Mouse (Mus musculus) heart, adult 9 months (tissue): ENCODE data around the gene Gm29094.
"Not testable (repeated sequence)": the region's sequence is repeated elsewhere in the genome, so short reads cannot be mapped to it uniquely, and the experiment has no call there.

Experiments
- DNase-seq, 2 experiments: peaks; one replicate each; pipeline ENCODE4 v3.0.0; 2022; ENCODE audit warnings: low spot score in 2 of 2

Gm29094 gene

DNA sequence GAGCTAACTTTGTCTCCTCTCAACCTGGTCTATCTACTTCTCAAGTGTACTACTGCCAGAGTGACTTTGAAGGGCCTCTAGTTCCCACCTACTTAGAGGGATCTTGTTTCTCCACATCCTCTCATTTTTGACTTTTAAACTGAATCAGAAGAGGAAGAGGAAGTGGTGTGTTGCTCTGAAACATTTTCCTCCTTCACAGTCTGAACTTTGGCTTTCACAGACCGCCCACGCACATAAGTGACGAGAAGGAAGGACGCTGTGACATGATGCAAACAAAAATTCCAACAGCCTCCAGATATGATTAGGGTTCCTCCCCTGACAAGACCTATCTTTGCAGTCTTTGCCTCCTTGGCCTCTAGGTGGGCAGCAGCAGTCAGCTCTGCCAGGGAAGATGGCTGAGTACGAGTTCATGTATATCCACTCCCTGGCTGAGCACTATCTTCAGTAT lies at the start of gene Gm29094, which contains the start of gene Bcl2a1b:
Gene Gm29094 (plus strand): TSS at position 411 of the 448 bp plus-strand sequence.
Gene Bcl2a1b (plus strand): TSS at position 241 of the 448 bp plus-strand sequence.
- DNase-seq, result peak in 1 of 2 experiments; percentile 37

DNA sequence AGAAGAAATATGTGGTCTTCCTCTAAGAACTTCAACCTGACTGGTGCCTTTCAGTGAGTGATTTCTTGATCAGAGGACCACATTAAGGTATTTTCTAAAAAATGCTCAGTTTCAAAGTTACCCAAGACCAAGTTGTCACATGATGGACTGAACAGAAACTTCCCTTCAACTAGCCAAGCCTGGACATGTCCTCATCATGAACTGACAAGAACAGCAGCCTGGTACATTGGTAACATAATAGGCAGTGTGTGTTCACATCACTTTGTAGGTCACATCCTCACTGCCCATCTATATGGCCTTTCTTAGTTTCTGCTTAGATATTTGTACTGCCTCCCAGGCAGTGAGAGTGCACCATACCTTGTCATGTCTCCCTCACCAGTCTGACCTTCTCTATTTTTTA lies 26.6 kb upstream of the Gm29094 start:
- DNase-seq, result not testable (repeated sequence)

DNA sequence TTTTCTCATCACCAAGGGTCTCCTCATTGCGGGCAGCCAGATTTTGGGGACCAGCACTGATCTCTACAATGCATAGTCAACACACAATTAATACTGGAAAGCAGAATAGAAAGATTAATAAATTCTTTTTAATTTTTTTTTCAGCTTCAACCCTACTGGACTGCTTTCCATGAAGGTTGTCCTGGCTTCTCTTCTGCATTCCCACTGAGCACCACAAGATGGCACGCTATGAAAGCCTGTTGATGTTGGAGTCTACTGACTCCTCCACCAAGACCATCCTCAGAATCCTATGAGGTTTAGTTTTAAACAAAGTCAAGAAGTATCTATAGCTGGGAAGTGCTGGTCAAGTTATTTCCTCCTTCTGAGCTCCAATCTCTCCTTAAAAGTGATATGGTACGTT lies 20.3 kb upstream of the Gm29094 start:
- peak; percentile 47 to 55 for DNase-seq

DNA sequence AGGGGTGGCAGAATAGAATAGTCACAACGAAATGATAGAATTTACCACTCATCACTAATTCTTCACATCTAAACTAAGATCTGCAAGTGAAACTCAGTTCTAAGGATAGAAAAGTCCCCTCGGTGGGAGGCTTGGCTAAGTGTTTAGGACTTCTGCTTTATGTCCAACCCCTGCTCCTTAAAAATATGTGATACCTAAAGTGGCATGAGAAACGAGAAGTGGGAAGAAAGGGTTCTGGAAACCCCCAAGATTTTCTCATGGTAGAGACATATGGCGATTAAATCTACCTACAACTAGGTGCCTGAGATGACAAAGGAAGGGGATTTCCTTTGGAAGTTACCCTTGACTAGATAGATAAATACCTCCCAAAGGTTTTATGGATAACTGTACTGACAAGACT lies 19.7 kb upstream of the Gm29094 start:
- DNase-seq, result not testable (repeated sequence)

DNA sequence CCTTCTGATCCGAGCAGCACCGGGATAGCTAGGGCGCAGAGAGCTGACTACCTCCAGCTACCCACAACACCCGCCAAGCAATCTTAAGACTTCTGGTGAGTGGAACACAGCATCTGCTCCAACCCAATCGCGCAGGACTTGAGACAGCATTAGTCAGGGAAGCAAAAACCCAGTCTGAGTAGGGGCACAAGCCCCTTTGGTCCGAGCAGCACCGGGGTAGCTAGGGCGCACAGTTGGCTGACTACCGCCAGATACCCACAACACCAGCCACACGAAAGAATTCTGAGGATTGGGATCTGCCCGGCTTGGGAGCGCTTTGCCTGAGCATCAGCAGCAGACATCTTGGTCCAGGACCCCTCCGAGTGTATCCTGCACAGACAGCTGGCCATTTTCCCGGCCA lies 12.2 kb upstream of the Gm29094 start:
- not testable (repeated sequence) for DNase-seq

DNA sequence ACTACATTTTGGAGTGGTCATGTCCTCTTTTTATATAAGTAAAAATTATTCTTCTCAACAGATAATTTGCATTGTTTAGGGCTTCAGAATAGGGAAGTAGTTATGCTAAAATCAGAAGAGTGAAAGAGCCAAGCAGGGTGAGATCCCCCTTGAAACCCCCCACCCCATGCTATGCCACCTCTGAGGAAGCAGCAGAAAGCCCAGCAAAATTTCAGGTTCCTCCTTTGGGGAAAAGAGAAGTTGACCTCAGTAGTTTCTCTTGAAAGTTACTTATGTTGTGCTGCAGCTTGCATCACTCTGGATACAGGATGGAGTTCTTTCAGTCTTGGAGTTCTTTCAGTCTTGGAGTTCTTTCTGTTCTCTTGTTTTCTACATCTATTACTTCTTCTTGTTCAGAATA lies 3.7 kb upstream of the Gm29094 start:
- not testable (repeated sequence) for DNase-seq

DNA sequence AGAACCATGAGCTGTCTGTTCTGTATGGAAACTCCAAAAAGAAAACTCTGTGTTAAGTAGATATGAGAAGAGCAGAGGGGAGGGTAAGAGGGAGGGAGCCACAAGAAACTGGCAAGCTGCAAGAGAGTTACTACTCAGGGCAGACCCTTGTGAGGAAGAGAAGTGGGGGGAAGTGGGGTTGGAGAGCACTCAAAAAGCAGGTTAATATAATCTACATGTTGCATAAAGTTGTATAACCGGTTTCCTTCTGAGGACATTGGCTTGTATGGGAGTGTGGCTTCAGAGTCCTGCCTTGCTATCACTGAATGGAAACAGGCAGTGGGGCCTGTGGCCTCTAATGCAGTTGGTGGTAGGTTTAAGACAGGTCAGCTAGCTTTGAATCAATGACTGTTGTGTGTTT lies 1.7 kb upstream of the Gm29094 start:
- not testable (repeated sequence) for DNase-seq

DNA sequence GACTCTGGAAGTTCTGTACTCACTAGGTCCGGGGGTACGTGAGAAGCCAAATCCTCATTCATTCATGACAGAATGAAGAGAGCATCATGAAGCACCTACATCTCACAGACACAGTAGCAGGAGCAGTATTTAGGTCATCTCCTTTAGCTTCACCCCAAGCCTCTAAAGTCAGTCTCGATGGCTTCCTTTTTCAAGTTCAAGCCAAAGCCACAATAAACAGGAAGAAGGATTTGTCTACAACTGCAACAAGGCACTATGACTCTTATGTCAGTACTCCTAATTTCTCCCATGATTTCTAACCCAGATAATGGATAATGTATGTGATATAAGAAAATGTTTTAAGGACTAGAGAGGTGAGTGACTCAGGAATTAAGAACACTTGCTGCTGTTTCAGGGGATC lies 830 bp upstream of the Gm29094 start:
- DNase-seq, result not testable (repeated sequence)

DNA sequence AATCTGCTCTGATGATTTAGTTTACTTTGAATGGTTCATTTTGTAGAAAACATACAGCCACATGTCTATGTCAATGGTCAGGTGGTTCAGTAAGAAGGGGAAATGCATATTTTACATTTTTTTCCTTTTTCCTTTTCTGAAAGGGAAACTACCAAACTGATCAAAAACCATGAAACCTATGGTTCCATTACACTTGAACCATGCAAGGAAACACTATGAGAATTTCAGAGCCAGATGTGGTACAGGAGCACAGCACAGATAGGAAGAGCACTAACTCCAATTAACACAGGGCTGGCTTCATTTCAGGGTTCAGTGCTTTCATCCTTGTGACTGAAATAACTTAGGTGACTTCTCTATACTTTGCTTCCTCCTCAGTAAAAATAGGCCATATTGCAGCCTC lies 3.1 kb downstream of the Gm29094 start:
- DNase-seq, result not testable (repeated sequence)

DNA sequence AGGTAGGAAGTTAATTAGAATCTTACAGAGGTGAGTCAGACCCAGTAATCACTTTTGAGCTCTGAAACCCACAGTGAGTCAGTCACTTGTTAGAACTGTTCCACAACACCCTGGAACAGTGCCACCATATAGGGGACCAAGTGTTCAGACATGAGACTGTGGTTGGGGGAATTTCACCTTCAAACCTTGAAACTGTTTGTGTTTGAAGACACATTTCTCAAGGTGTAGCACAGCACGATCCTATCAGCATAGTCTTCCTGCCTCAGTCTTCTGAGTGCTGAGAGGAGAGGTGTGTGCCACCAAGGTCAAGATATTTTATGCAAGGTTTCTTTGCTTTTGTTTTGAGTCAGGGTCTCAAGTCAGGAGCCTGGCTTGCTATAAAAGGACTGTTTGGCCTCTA lies 9.8 kb downstream of the Gm29094 start:
- not testable (repeated sequence) for DNase-seq

DNA sequence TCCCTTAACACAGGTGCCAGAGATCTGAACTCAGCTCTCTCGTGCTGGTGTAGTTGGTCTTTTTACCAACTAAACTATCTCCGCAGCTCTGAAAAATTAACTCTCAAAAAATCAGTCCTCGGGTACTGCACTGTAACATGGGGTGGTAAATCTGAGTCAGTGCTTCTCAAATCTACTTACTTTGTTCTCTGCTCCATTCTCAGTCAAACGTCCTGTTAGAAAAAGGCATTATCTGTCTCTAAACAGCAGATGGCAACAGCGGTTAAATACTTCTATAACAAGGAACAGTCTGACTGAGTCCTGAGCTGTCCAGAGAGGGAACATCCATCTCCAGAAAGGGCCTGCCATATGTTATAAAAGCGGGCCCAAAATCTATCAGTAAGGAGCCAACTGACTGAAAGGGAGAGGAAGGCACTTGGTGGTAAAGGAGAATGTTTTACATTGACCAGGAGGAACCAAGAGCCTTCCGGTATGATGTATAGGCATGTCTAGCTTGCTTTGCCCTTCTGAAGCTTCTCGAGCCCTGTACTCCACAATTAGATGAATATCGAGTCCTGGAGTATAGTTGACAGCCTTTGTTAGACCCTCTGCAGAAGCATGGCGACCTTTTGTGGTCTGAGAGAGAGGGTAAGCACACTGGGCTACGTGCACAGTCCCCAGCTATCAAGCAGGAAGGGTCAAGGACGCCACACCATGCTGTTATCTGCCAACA lies 11.3 kb downstream of the Gm29094 start, which contains the start of gene Mthfs:
Gene Mthfs (plus strand): TSS at position 324 of the 712 bp plus-strand sequence.
- DNase-seq, result peak in 1 of 2 experiments; percentile 33

DNA sequence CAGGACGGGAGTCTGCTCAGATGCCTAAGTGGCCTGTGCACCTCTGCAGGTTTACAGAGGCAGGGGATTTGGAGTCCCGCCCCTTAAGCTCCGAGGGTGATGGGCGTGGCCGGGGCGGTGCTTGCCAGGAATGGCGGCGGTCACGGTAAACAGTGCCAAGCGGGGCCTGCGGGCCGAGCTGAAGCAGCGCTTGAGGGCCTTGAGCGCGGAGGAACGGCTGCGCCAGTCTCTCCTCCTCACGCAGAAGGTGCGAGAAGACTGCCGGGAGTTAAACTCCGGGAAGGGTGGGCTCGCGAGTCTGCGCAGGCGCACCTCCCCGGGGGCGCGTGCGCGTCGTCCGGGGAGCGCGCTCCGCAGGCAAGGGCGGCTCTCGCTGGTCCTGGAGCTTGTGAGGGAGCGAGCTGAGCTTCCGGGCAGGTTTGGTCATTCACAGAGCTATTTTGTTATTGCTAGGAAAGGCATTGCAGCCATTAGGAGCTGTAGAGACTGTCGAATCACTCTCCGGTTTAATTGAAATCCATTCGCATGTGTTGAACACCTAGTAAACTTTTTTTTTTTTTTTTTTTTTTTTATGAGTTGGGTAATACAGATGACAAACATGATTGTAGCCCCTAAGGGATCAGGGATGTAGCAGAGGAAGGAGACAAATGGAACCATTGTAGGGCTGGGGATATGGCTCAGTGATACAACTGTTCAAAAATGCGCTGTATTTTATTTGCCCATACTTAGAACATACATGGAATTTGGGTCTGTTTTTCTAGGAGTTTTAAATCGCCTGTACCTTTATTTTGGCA lies 12.1 kb downstream of the Gm29094 start:
- peak; percentile 95 to 97 for DNase-seq

DNA sequence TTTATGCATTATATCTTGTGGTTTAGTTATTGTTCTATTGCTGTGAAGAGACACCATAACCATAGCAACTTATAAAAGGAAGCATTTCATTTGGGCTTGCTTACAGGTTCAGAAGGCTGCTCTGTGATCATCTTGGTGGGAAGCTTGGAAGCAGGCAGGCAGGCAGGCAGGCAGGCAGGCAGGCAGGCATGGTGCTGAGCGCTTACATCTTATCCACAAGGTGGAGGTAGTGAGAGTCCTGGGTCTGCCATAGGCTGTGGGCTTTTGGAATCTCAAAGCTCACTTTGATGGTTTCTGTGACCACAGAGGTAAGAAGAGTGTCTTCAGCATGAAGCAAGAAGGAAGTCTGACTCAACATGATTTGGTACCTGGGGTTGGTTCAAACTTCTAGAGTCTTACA lies 13.2 kb downstream of the Gm29094 start:
- DNase-seq, result peak in 1 of 2 experiments; percentile 38

DNA sequence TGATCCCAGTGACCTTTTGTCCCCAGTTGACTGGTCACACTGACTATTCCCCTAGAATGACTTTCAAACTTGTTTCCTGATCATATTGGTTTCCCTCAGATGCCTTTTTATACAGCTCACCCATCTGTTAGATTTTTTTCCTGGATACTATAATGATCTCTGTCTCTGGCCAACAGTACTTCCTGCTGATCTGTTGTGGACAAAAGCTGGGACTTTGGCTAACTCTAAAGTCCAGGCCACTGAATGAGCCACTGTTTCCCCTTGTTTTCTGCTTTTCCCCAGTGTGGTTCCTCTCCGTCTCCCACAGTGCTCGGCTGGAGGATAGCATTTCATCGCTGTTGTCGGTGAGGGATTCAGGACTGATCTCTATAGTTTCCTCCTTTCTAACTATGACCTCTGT lies 19.0 kb downstream of the Gm29094 start:
- not testable (repeated sequence) for DNase-seq

DNA sequence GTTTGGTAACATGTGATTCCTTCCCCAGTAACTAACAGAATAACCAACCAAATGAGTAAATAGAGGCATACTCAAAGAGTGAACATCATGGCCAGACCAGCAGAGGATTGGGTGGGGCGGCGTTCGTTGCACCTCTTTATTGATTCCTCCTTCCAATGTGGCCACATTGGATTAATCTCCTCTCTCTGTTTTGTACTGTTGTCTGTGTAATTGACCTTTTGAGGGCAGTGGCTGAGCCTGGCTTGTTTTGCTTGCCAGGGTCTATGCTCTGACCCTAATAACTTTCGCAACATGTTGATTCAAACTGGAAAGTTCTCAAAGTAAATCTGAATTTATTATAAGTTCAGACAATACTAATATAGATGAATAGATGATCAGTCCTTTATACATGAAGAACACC lies 20.5 kb downstream of the Gm29094 start:
- DNase-seq, result not testable (repeated sequence)

DNA sequence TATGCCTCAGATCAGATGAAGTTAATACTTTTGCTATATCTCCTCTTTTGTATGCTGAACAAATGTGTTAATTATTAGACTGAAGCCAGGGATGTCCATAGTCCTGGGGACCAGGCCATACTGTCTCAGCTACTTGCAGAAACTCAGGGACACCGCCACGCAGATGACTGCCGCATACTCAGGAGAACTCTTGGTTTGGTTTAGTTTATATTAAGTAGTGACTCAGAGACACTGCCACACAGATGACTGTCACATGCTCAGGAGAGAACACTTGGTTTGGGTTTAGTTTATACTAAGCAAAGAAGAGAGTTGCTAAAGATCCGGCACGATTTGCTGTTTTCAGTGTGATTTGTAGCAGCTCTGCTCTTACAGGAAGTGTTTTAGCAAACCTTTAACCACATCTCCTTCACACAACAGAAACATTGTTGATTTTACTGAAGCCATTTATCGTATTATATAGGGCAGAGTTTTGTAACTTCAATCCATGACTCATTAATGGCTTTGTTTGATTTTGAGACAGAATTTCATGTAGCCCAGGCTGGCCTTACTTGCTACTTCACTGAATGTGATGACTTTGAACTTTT lies 21.6 kb downstream of the Gm29094 start:
- DNase-seq, result not testable (repeated sequence)

DNA sequence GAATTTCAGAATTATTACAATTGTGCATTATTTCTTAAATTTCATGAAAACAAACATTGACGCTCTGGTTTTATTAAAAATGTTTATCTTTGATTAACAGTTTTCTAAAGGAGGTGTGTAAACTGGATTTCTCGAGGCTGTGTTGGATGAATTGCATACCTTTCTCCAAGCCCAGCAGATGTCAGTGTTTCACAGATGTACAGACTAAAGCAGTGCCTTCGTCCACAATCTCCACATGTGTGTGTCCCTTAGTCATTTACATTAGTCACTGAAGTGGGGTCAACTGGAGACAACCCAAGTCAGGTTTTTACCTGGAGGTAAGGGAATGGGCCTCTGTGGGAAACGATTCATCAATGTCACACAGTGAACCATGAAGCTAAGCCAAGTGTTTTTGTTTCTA lies 26.9 kb downstream of the Gm29094 start:
- DNase-seq, result no peak

DNA sequence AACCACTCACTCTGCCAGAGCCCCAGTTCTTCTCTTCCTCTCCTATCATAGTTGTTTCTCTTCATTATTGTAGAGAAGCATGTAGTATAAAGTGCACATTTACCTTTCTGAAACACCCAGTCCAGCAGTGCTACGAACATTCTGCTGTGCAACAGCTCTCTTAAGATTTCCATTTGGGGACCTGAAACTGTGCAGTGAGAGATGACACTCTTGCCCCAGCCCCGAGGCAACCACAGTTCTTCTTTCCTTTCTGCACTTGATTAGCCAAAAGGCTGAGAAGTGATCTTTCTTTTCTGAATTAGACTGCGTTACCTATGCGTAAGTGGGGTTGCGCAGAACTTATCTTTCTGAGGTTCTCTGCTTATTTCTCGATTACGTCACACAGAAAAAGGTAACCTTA lies 28.9 kb downstream of the Gm29094 start:
- DNase-seq, result no peak

DNA sequence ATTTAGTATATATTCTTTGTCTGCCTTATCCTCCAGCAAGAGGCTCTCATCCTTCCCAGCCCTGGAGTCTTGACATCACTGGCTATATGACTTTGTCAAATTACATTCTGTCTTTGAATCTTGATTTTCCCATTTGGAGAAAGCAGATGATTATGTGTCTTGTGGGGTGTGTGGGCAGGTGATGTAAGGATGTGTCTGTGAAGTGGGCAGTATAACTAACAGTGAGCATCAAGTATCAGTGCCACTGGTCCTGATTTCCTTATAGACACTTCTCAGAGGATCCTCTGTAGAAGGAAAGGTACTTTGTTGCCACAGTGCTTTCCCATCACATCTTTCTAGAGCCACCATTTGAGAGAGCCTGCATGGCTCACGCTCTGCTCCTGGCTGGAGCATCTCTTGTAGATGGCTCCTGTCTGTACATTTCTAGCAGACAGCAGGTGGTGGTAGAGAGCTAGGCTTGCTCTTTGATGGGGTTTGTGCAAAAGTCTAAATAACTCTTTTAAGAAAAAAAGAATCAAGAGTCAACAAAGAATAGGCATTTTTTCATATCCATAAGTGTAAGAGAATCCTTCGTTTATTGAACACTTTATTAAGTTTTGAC lies 31.8 kb downstream of the Gm29094 start:
- DNase-seq, result not testable (repeated sequence)

DNA sequence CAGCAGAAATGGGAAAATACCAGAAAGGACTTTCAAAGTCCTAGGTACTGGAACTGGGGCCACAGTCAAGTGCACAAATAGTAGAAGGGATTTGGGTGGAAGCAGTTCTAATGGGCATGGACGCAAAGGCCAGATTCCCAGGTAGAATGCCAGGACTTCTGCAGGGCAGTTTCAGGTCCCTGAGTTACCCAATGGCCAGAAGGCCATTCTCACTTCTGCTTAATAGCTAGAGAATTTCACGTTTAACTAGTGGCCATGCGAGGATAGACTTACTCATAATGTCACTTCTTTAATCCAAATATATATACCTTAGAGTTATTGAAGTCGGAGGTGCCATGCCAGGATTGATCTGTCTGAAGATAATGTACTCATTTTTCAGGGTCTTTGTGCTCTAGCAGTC lies 38.0 kb downstream of the Gm29094 start:
- not testable (repeated sequence) for DNase-seq

DNA sequence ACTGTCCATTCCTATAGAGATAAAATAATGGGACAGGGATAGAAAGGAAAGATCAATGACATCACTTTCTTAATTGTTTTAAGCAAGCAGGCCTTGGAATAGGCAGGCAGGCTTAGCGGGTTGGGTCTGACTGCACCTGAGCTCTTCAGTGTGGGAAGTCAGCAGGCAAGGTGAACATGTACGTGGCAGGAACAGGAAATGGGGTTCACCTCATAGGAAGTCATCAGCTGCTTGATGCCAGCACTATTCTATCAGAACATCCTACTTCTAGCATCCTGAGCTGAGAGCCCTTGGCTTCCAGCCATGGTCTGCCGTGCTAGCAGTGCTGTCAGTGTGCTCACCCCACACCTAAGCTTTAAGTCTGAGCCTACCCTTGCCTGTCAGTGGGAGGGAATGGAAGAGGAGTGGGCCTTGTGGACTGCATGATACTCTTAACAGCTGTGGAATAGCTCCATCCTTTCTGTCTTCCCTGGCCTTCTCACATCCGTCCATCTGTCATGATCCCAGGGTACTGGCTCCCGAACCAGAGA lies 39.9 kb downstream of the Gm29094 start:
- DNase-seq, result not testable (repeated sequence)
